Mouse (Mus musculus): ENCODE data around the gene Slc17a9. TPM values are rescaled to one million over a fixed set of nuclear protein-coding genes. Genes with fewer than 3 reads are reported as not detected.

Gene Slc17a9
- polyA plus RNA-seq, 1 experiment: 0.04 TPM

- no peak for TF ChIP-seq CTCF (IDR thresholded peaks at IDR 0.05; ENCODE audit: control insufficient read depth, insufficient read depth, insufficient read length)
- no peak for TF ChIP-seq MYOD1 (IDR thresholded peaks at IDR 0.05; ENCODE audit: control insufficient read depth, insufficient read length, low read depth)
- TF ChIP-seq CEBPB (IDR thresholded peaks at IDR 0.05; ENCODE audit: low read depth): no peak
- TF ChIP-seq MYOG (IDR thresholded peaks at IDR 0.05; ENCODE audit: control insufficient read depth, extremely low read depth, insufficient read length): no peak
- no peak for TF ChIP-seq USF1 (IDR thresholded peaks at IDR 0.05; ENCODE audit: low read depth)
- no peak for TF ChIP-seq MAX (IDR thresholded peaks at IDR 0.05)
- no peak for TF ChIP-seq FOSL1 (IDR thresholded peaks at IDR 0.05; ENCODE audit: insufficient read depth, low read length, poor library complexity, severe bottlenecking)
These were observed 20.5 kb upstream of the Slc17a9 start for GRCm38 (mm10) chr2:180704591-180704990.

GRCm38 (mm10) chr2:180705066-180705465, 20.0 kb upstream of the Slc17a9 start:
- no peak overlapping the region for H3K4me3 ChIP-seq (ENCODE audit: insufficient read depth, poor library complexity, severe bottlenecking)
- peaks cover 95% of the 10 kb centered on the region for H3K79me3 ChIP-seq (ENCODE audit: low read depth)
- TF ChIP-seq USF1 (IDR thresholded peaks at IDR 0.05; ENCODE audit: low read depth): no peak
- peaks cover 100% of the 10 kb centered on the region for H3K79me2 ChIP-seq (ENCODE audit: control insufficient read depth, insufficient read depth)
- no peak overlapping the region for H3ac ChIP-seq (ENCODE audit: control insufficient read depth, insufficient read length, low read depth)
- no peaks in the 10 kb centered on the region for H3K27me3 ChIP-seq (ENCODE audit: control insufficient read depth, insufficient read depth, insufficient read length)
- H3K36me3 ChIP-seq (ENCODE audit: control insufficient read depth, insufficient read depth): peaks cover 14% of the 10 kb centered on the region

More at GRCm38 (mm10) chr2:180704591-180704990, 20.5 kb upstream of the Slc17a9 start:
- no peak overlapping the region for H3ac ChIP-seq (ENCODE audit: control insufficient read depth, insufficient read length, low read depth)
- H3K4me3 ChIP-seq (ENCODE audit: insufficient read depth, poor library complexity, severe bottlenecking): no peak overlapping the region
- H3K36me3 ChIP-seq (ENCODE audit: control insufficient read depth, insufficient read depth): peaks cover 18% of the 10 kb centered on the region
- no peaks in the 10 kb centered on the region for H3K27me3 ChIP-seq (ENCODE audit: control insufficient read depth, insufficient read depth, insufficient read length)
- H3K79me3 ChIP-seq (ENCODE audit: low read depth): peaks cover 98% of the 10 kb centered on the region
- H3K79me2 ChIP-seq (ENCODE audit: control insufficient read depth, insufficient read depth): peaks cover 100% of the 10 kb centered on the region

GRCm38 (mm10) chr2:180705975-180706374, 19.1 kb upstream of the Slc17a9 start:
- TF ChIP-seq CEBPB (IDR thresholded peaks at IDR 0.05; ENCODE audit: low read depth): no peak
- no peak for TF ChIP-seq MYOG (IDR thresholded peaks at IDR 0.05; ENCODE audit: control insufficient read depth, extremely low read depth, insufficient read length)
- no peak for TF ChIP-seq MYOD1 (IDR thresholded peaks at IDR 0.05; ENCODE audit: control insufficient read depth, insufficient read length, low read depth)
- TF ChIP-seq USF1 (IDR thresholded peaks at IDR 0.05; ENCODE audit: low read depth): no peak
- TF ChIP-seq FOSL1 (IDR thresholded peaks at IDR 0.05; ENCODE audit: insufficient read depth, low read length, poor library complexity, severe bottlenecking): no peak
- Histone ChIP-seq H3K4me3 (ENCODE audit: insufficient read depth, poor library complexity, severe bottlenecking) (no peak overlapping the region), H3K27me3 (ENCODE audit: control insufficient read depth, insufficient read depth, insufficient read length) (no peaks in the 10 kb centered on the region), H3K79me3 (ENCODE audit: low read depth) (peaks cover 94% of the 10 kb centered on the region), H3K36me3 (ENCODE audit: control insufficient read depth, insufficient read depth) (peaks cover 14% of the 10 kb centered on the region), H3ac (ENCODE audit: control insufficient read depth, insufficient read length, low read depth) (no peak overlapping the region), H3K79me2 (ENCODE audit: control insufficient read depth, insufficient read depth) (peaks cover 100% of the 10 kb centered on the region)

GRCm38 (mm10) chr2:180709023-180709922, 15.8 kb upstream of the Slc17a9 start:
- Histone ChIP-seq H3K79me2 (ENCODE audit: control insufficient read depth, insufficient read depth) (peaks cover 98% of the 10 kb centered on the region), H3K36me3 (ENCODE audit: control insufficient read depth, insufficient read depth) (peaks cover 29% of the 10 kb centered on the region), H3ac (ENCODE audit: control insufficient read depth, insufficient read length, low read depth) (peak overlapping the region; percentile 96), H3K27me3 (ENCODE audit: control insufficient read depth, insufficient read depth, insufficient read length) (no peaks in the 10 kb centered on the region), H3K79me3 (ENCODE audit: low read depth) (peaks cover 83% of the 10 kb centered on the region), H3K4me3 (ENCODE audit: insufficient read depth, poor library complexity, severe bottlenecking) (peak overlapping the region; percentile 94)
- TF ChIP-seq CEBPB (IDR thresholded peaks at IDR 0.05; ENCODE audit: low read depth): no peak
- TF ChIP-seq FOSL1 (IDR thresholded peaks at IDR 0.05; ENCODE audit: insufficient read depth, low read length, poor library complexity, severe bottlenecking): no peak
- peak; percentile 14 for TF ChIP-seq MAX (IDR thresholded peaks at IDR 0.05)
- no peak for TF ChIP-seq MYOD1 (IDR thresholded peaks at IDR 0.05; ENCODE audit: control insufficient read depth, insufficient read length, low read depth)

GRCm38 (mm10) chr2:180709923-180710272, 15.2 kb upstream of the Slc17a9 start, which contains the start of the genes Dido1 and Gid8:
Gene Dido1 (minus strand): TSS chr2:180709999.
Gene Gid8 (plus strand): TSS chr2:180710117.
- Histone ChIP-seq H3K27me3 (ENCODE audit: control insufficient read depth, insufficient read depth, insufficient read length) (no peaks in the 10 kb centered on the region), H3K36me3 (ENCODE audit: control insufficient read depth, insufficient read depth) (peaks cover 31% of the 10 kb centered on the region), H3K79me3 (ENCODE audit: low read depth) (peaks cover 76% of the 10 kb centered on the region), H3K4me3 (ENCODE audit: insufficient read depth, poor library complexity, severe bottlenecking) (peak within 1 kb of the TSS; percentile 94), H3ac (ENCODE audit: control insufficient read depth, insufficient read length, low read depth) (peak within 1 kb of the TSS; percentile 96), H3K79me2 (ENCODE audit: control insufficient read depth, insufficient read depth) (peaks cover 92% of the 10 kb centered on the region)
- TF ChIP-seq MYOG (IDR thresholded peaks at IDR 0.05; ENCODE audit: control insufficient read depth, extremely low read depth, insufficient read length) (no peak), MAX (IDR thresholded peaks at IDR 0.05) (peak; percentile 5), CEBPB (IDR thresholded peaks at IDR 0.05; ENCODE audit: low read depth) (peak; percentile 70)

Data from C2C12 (cell line).